Mouse (Mus musculus) thymus, adult 2 months (tissue): Measurements from ENCODE around the gene Atg4d.

Experiments
- CTCF ChIP-seq: fragments of 200-500 bp; IDR thresholded peaks from 2 replicates; pipeline ENCODE4 v1.5.1; 2012; ENCODE audit warnings: mild to moderate bottlenecking, control low read depth, low read length, moderate library complexity, borderline replicate concordance; ENCODE audit not compliant: control insufficient read depth, poor library complexity, insufficient read depth; ENCODE audit errors: extremely low read depth
- POLR2A ChIP-seq: fragments of 200-500 bp; IDR thresholded peaks from 2 replicates; pipeline ENCODE4 v1.6.1; 2012; ENCODE audit warnings: mild to moderate bottlenecking, low read length, control low read depth, moderate library complexity; ENCODE audit not compliant: control insufficient read depth, poor library complexity, insufficient read depth; ENCODE audit errors: extremely low read depth

DNA sequence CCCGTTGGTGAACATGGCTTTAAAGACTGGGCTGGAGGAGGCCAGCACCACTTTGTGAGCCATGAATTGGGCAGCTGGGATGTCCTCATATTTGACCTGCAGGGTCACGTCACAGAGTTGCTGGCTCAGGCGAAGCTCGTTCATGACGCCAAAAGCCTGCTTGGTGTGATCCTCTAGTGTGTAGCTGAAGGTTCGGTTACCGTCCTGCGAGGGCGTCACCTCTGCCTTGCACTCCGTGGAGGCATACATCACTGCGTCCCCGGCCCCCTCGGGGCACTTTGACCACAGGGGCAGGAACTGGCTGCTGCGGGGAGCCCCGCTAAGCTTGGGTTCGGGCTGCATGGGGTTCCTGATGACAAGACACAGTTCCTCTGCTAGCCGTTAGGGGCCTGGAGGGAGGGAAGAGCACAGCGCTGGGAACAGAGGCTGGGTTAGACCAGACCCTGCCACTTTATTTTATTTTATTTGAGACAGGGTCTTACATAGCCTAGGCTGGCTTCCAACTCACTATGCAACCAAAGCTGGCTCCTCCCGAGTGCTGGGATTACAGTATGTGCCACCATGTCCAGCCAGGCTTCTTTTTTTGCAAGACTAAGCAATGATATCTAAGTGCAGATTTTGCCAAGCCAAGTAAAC is 27.6 kb upstream of the Atg4d start:
- TF ChIP-seq CTCF (peak; percentile 52; the same call in 1 of the 2 replicates), POLR2A (no peak)
